Mouse (Mus musculus): Measurements from ENCODE around the gene Igsf8. TPM values are rescaled to one million over a fixed set of nuclear protein-coding genes. Genes with fewer than 3 reads are reported as not detected.

Igsf8 gene
- total RNA-seq, 2 experiments from 2014 or later: 15.4 to 19.1 TPM

DNA sequence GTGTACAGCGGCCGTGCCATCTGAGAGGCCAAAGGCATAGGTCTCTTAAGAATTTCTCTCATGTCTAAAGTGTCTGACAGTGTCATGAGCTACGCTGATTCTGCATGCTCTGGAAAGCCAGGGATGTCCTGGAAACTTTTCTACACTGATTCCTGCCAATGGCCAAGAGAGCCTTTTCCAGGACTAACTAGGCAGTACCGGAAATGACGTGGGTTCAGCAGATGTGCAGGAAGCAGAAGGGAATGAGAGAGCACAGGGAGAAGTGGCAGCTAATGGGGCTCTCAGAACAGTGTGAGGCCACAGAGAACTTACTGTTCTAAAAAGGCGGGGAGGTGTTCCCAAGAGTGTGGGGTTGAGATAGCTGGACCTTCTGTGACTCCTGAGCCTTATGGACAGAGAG lies 11.9 kb downstream of the Igsf8 start:
- no peak for DNase-seq

DNA sequence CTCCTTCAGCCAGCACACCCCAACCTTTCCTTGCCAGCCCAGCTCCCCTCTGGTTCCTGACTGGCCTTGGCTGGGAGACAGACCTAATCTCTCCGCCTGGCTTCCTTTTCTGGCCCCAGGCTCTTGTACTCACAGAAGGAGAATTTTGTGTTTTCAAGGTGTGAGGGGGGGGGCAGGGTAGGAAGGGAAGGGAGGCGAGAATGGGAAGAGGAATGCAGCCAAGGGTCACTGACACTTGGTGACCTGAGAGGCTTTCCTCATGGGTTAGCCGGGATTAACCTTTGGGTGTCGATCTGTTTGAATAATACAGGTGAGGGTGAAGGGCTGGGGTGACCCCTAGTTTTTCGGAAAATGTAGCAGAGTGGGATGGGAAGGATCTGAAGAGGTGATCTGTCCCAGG lies 12.7 kb downstream of the Igsf8 start:
- no peak for DNase-seq

DNA sequence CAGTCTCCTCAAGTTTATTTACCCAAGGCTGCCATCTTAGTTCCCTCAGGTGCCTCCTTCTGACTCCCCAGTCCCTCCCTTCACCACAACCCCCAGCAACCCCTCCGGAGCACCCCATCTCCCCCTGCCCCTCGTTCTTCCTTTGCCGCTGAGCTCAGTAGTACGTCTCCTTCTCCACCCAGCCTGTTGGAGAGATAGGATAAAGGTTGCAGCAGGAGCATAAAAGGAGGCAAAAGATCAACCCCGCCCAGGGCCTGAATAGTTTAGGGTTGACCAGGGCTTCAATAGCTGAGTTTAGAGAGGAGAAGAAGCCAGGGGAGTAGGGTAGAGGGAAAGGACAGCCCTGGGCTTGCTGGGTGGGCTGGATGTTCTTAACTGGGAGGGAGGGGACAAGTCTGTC lies 13.1 kb downstream of the Igsf8 start:
- no peak for DNase-seq

DNA sequence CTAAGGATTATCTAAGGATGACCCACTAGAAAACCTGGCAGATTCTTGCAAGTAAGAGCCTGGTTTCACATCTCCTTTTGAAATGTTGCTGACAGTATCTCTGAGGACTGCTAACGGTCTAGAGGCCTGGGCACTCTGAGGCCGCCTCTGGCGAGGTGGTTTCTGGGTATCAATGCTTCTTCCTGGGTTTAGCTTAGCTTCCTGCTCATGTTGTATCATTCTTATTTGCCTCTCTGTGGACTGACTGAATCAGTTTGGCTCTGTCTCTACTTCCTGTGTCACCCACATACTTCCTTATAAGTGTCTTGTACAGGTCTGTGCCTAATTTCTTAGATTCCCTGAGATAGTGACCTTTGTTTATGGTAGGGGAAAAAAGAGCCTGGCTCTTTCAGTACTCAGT lies 15.7 kb downstream of the Igsf8 start:
- no peak for DNase-seq

- no peak for DNase-seq
These were observed 16.9 kb downstream of the Igsf8 start for GRCm38 (mm10) chr1:172278328-172278727.

DNA sequence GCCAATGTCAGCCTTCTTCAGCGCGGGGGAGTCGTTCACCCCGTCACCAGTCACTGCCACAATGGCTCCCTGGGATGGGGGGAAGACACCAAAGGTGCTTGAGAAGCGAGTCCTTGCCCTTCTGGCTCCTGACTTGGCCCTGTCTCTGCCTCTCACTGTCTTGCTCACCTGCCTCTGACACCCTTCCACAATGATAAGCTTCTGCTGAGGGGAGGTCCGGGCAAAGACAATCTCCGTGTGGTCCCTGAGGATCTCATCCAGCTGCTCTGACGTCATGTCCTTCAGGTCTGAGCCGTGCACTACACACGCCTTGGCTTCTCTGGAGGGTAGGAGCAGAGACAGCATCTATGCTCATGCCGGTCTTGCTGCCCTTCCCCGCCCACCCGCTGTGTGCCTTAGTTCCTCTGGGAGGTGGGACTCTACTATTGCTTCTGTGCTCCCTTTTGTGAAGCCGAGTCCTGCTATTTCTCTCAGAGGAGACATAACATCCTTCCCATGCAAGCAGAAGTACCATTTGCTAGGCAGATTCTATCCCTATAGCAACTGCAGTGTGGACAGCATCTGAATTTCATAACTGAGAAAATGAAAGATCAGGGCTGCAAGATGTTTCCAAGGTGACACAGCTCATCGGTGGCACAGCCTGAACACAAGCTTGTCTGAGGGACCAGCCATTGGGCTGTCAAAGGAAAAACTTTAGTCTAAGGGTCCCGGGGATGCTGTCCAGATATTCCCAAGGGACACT lies 18.5 kb downstream of the Igsf8 start:
- DNase-seq: no peak

- DNase-seq: no peak
These were observed 20.2 kb downstream of the Igsf8 start for GRCm38 (mm10) chr1:172281522-172282254.

- DNase-seq: no peak
These were observed 21.6 kb downstream of the Igsf8 start for GRCm38 (mm10) chr1:172283073-172283472.

GRCm38 (mm10) chr1:172284221-172284620 lies 22.8 kb downstream of the Igsf8 start:
- DNase-seq: peak; percentile 22

DNA sequence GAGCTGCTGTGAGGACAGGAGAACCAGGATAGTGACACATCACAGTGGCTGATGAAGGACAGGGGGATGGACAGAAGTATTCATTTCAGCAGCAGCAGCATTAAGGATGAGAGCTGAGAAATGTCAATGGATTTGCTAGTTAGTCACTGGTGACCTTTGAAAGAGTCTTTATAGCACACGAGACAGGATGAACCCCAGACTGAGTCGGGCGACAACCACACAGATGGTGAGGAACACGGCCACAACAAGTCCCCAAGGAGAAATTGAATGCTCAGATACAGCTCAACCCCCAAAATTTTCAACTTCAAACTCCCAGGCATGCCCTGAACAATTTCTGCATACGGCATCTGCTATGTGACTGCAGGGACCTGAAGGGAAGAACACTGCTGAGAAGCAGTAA lies 25.3 kb downstream of the Igsf8 start:
- no peak for DNase-seq

DNA sequence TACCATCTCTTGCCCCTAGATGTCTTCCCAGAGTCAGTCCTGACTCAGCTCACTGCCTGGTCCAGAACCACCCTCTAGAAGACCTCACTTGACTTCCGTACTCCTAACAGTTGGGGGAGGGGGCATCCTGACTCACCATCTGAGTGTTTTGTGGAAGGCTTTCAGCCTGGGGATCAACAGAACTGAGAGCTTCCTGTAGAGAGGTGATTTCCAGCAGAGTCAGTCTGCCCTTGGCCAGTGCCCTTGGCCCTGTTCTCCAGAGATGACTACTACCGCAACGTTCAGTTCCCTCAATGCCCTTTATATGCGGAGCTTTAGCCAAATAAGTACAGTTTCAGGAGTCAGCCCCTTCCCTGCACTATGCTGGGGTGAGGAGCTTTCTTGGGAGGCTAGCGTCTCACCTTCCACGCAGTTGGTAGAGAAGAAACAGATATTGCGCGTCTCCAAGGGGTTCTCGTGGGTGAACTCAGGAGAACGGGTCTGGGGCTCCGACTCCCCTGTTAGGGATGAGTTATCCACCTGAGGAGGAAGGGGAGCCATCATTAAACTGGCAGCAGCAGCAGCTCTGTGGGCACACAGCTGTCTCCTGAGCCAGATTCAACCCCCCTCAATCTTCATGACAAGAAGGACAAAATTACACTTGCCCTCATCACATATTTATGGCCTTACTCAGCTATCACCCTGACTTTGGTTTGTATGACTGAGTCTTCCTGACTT lies 27.6 kb downstream of the Igsf8 start:
- no peak for DNase-seq

DNA sequence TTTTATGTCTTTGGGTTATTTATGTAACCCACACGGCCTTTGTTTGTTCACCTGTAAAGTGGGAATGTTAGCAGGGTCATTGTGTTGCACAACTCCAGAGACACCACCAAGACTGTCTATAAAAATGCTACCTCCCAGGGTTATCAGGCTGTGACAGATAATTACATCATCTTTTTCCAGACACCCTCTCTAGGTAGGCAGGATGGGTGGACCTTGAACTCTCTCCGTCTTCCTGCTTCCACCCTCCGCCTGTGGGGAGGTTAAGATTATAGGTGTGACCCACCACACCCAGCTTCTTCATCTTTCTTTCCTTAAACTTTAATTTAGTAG lies 28.1 kb downstream of the Igsf8 start:
- no peak for DNase-seq

DNA sequence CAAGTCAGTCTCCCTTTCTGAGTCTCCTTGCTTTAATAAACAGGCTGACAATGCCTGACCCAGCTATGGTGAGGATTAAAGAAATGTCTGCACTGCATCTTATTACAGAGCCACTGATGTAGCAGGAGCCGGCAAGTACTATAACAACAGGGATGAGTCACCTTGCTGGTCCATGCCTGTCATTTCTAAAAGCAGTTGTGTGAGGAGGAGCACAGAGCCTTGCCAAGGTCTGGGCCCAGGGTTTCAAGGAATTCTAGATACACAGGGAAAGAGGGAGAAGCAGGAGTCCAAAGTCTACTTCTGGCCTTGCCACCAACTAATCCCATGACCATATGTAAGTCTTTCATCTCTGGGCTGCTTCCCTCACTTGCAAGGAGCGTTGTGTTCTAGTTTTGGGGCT lies 31.4 kb downstream of the Igsf8 start:
- DNase-seq: no peak

DNA sequence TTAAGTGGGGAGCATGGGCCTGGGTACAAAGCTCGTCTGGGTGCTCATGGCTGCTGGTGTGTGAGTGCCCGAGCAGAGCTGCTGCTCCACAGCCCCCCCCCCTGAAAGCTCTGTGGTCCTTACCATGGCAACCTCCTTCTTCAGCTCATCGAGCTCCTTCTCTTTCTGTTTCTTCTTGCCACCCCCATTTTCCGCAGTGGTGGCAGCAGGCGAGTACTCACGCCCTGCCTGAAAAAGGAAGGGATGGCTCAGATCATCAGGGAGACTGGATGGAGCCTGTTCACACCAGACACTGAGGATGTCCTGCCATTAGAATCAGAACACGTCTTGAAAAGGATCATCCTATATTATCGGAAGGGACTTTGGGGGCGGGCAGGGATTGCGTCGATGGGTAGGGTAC lies 32.0 kb downstream of the Igsf8 start:
- DNase-seq: no peak

GRCm38 (mm10) chr1:172295751-172296197 lies 34.3 kb downstream of the Igsf8 start:
- DNase-seq: no peak

- no peak for DNase-seq
These were observed 35.5 kb downstream of the Igsf8 start for GRCm38 (mm10) chr1:172296816-172297510.

DNA sequence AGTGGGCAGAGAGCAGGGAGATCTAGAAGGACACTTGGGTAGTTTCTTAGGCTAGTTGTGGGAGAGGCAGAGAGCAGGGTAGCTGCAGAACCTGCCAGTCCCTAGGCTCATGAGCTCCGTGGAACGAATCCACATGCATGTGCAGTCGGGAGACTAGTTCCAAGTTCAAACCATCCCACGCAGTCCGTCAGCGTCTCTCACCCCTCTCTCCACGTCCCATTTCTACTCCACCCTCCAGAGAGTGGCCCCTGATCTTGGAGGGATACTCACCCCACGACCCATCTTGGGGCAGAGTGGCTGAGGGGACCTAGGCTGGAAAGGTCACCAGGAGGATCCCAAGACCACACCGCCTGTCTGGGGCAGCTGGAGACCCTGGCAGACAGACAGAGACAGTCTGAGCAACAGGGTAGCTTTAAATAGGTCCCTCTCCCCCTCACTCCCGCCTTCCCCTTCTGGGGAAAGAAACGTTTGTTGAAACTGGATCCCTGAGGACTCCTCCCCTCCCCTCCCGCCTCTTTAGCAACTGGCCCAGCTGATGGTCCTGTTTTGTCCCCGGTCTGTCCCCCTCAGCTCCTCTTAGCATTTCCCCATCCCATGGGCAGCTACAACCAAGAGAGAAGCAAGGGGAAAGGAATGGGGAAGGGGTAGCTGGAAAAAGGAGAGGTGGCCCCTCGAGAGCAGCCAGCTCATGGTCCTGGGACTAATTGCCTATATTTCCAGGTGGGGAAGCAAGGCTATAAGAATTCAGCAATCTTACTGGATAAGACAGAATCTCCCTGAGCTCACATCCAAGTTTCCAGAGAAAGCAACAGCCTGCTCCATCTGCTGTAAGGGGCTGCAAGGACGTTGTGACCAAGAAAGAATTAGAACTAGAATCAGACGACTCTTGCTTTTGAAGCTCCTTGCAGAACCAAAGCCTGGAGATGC lies 36.4 kb downstream of the Igsf8 start, which contains the start of gene Atp1a2:
Gene Atp1a2 (minus strand): TSS at position 454 of the 927 bp plus-strand sequence.
- DNase-seq: peak; percentile 67

DNA sequence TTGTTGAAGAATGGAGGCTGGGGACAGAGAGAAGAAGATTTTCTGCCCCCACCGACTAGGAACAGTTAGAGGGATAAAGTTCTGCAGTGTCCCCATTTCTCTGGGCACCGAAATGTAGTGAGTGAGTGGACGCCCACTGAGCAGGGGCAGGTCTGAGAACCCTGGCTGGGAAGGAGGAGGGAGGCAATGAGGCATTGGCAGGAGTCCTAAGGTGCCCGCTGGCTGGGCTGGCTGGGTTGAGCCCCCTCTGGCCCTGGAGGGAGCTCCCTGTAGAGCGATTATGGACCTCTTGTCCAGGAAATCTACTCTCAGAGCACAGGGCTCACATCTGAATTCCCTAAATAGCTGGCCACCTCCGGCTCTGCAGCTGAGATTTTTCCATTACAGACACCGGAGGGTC lies 38.1 kb downstream of the Igsf8 start:
- DNase-seq: no peak

DNA sequence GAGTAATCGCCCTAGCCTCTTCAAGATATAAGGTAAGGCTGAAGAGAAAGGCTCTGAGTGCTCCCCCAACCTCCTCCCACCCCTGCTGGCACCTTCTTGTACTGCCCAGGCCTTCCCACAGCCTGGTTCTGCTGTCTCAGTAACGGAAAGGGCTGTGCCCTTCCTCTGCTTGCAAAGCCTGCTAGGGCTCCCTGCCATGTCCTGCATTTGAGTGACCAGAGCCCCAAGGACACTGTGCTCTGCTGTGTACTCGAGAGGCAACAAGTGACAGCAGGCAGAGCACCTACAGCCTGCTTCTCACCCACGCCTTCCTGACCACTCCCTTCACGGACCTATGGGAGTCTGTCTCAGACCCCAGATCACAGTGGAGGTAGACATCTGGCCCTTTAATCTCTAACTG lies 38.8 kb downstream of the Igsf8 start:
- no peak for DNase-seq

DNA sequence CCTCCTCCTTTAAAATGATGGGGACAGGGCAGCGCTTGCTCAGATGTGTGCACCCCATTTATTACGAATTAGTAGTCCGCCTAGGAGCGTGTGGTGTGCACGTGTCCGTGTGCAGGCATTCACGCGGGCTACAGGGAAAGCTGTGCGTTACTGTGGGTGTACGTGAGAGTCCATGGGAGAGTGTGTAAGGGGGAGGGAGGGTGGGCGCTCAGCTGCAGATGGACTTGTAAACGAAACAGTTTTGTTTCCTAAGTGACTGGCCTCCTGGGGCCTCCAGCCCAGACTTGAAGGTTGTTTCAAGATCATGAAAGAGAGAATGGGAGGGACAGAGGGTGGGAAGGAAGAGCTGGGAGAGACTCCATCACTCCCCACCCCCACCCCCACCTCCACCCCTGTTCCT lies 39.7 kb downstream of the Igsf8 start:
- DNase-seq: no peak

DNA sequence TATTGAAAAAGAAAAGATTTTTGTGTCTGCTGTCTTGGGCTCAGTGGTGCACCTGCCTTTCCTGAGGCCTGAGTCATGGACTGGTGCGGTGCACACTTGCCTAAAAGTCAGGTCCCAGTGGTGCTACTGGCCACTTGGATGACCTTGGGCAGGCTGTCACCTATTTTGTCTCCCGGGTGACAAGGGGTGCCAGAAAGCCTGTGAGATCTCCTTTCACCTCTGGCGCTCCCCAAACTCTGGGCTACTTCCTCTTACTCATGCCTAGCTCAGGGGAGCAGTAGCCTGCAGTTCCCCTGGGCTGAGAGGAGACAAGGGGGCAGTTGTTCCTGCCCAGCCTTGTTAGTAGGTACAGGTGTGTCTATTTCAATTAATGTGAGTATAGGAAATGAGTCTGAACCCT lies 40.9 kb downstream of the Igsf8 start:
- DNase-seq: no peak

DNA sequence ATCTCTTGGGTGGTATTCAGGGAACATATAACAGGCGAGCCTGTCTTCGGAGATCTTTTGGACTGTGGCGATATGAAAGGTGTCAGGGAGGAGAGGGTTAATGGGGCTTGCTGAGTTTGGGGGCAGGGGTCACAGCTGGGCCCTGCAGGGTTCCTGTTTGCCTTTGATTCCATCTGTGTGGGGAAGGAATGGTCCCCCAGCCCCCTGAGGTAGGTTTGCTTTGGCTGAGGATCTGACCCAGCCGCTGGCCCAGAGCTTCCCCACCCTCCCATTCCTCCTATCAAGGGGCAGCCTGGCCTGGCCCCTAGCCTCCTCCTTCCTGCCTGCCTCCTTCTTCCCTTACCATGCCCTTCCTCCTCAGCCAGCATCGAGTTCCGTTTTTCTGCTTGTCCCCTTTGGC lies 41.4 kb downstream of the Igsf8 start:
- no peak for DNase-seq

Measured in gastrocnemius, postnatal 10 days (tissue).